Mouse (Mus musculus) bone marrow, adult 2 months (tissue): Measurements from ENCODE around the gene Hmx1. TPM values are rescaled to one million over a fixed set of nuclear protein-coding genes. Genes with fewer than 3 reads are reported as not detected.

Experiments used
- H3K27ac ChIP-seq: fragments of 200-500 bp; 2 replicates; pipeline ENCODE4 v1.5.1; 2012; ENCODE audit warnings: low read depth, mild to moderate bottlenecking, control low read depth, inconsistent platforms, low read length; ENCODE audit not compliant: control insufficient read depth, poor library complexity, insufficient read depth
- H3K4me1 ChIP-seq: fragments of 200-500 bp; 2 replicates; pipeline ENCODE4 v1.6.1; 2011; ENCODE audit warnings: low read length; ENCODE audit not compliant: control insufficient read depth, insufficient read depth
- H3K4me3 ChIP-seq: fragments of 200-500 bp; replicated peaks from 2 replicates; pipeline ENCODE3; 2011; ENCODE audit warnings: mild to moderate bottlenecking, low read depth, low read length, control low read depth; ENCODE audit not compliant: control insufficient read depth
- CTCF ChIP-seq: fragments of 200-500 bp; IDR thresholded peaks from 2 replicates; pipeline ENCODE4 v1.5.1; 2011; ENCODE audit warnings: low read length, control low read depth; ENCODE audit not compliant: control insufficient read depth, insufficient read depth
- POLR2A ChIP-seq: fragments of 200-500 bp; IDR thresholded peaks from 2 replicates; pipeline ENCODE4 v1.6.1; 2011; ENCODE audit warnings: low read depth, mild to moderate bottlenecking, control low read depth, low read length, borderline replicate concordance; ENCODE audit not compliant: control insufficient read depth
- WGBS: fragments of 180-500 bp; shearing (Covaris S2); methylation state at CpG from one replicate; pipeline ENCODE4 v1.1.7; 2018; 5-methylcytosine and 5-hydroxymethylcytosine counted together
- polyA plus RNA-seq: library from polyadenylated mRNA; stranded (reverse); fragments of >200 nt; gene quantifications from 2 replicates; pipeline ENCODE4 v1.2.4, GENCODE M21; 2011; ENCODE audit warnings: low replicate concordance; ENCODE audit not compliant: missing spikeins, insufficient read depth, insufficient read length

Hmx1 gene
- polyA plus RNA-seq, 1 experiment: not detected

GRCm38 (mm10) chr5:35395566-35396440 lies 6.9 kb downstream of the Hmx1 start:
- 9% methylated on average over 9 of the region's 9 CpGs for WGBS
- H3K27ac ChIP-seq: no peak overlapping the region
- H3K4me3 ChIP-seq: no peak overlapping the region
- no peak for TF ChIP-seq CTCF
- no peak for TF ChIP-seq POLR2A
- H3K4me1 ChIP-seq: no peaks in the 10 kb centered on the region

DNA sequence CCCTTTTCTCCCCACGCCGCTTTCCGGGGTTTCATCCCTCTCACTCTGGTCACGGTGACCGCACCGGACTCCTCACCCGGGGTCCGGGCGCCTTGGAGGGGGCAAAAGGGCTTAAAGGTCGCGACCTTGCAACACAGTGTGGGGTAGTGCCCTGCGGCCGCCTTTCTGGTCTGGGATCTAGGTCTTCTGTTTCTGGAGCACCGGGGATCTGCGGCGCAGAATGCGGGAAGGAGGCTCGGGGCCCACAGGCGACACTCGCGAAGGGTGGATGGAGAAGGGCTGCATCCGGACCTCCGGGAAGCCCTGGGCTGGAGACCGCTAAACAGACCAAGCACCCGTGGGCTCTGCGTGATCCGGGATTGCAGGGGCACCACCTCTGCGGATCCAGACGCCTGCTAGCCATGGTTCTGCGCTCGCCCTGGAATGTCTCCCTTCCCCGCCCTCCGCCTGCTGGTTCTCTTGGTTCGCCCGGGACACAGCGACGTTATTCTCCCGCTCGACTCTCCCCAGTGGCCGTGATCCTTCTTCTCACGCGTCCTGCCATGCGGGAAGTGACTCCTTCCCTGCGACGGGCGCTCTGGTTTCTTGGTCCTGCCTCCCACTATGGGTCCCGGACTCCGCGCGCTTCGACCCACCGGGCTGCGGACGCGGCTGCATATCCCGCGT lies 8.2 kb downstream of the Hmx1 start:
- WGBS: 6% methylated on average over 57 of the region's 57 CpGs
- TF ChIP-seq CTCF (no peak), POLR2A (no peak)
- no peaks in the 10 kb centered on the region for H3K4me1 ChIP-seq
- H3K4me3 ChIP-seq: no peak overlapping the region
- H3K27ac ChIP-seq: no peak overlapping the region

- Histone ChIP-seq H3K4me1 (no peaks in the 10 kb centered on the region), H3K27ac (no peak overlapping the region), H3K4me3 (no peak overlapping the region)
- no peak for TF ChIP-seq POLR2A
- TF ChIP-seq CTCF: no peak
- 4% methylated on average over 40 of the region's 52 CpGs for WGBS
These were observed 8.9 kb downstream of the Hmx1 start for GRCm38 (mm10) chr5:35397642-35398309.

- Histone ChIP-seq H3K4me1 (no peaks in the 10 kb centered on the region), H3K4me3 (no peak overlapping the region), H3K27ac (no peak overlapping the region)
- WGBS: 6% methylated on average over 14 of the region's 14 CpGs
- TF ChIP-seq POLR2A (no peak), CTCF (no peak)
These were observed 9.5 kb downstream of the Hmx1 start for GRCm38 (mm10) chr5:35398310-35398910.

DNA sequence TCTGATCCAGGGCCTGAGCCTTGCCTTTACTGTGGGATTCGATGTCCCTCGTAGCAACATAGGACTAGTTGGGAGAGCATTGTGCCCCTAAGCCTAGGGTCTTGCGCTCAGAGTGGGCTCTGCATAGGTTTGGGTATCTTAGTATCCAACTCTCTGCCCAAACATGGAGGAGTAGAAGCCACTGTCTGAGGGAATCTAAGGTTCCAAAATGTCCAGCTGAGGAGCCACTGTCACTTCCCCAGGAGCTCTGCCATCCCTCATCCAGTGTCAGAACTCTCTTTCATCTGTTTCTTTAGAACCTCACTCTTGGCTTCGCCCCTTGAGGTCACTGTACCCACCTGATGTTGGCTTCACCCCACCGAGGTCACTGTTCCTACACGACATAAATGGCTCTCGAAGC lies 10.2 kb downstream of the Hmx1 start:
- TF ChIP-seq CTCF: no peak
- no peak for TF ChIP-seq POLR2A
- Histone ChIP-seq H3K27ac (no peak overlapping the region), H3K4me3 (no peak overlapping the region), H3K4me1 (no peaks in the 10 kb centered on the region)
- 8% methylated on average over 7 of the region's 7 CpGs for WGBS

DNA sequence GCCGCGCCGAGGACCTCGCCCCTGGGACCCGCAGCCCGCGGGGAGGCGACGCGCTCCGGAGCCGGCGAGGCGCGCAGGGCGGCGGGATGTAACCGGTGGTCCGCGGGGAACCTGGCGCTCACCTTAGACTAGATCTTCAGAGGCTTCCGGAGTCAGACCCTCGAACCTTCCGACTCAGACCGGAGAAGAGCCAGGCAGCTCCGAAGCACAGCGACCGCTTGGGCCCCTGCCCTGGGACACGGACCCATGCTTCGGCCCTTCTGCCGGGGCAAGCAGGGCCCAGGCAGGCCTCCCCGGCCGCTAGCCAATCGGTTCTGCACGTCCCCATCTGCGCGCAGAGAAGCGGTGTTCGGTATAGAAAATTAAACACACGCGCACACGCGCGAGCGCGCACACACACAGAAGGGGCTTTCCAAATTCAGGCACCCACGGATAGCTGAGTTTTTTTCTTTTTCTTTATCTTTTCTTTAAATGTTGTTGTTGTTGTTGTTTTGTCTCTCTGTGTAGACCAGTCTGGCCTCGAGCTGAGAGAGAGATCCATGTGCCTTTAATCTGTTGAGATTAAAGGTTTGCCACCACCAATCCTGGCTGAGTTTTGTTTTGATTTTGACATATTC lies 10.9 kb downstream of the Hmx1 start:
- no peaks in the 10 kb centered on the region for H3K4me1 ChIP-seq
- no peak overlapping the region for H3K4me3 ChIP-seq
- no peak for TF ChIP-seq CTCF
- no peak for TF ChIP-seq POLR2A
- H3K27ac ChIP-seq: no peak overlapping the region
- WGBS: 6% methylated on average over 48 of the region's 48 CpGs

DNA sequence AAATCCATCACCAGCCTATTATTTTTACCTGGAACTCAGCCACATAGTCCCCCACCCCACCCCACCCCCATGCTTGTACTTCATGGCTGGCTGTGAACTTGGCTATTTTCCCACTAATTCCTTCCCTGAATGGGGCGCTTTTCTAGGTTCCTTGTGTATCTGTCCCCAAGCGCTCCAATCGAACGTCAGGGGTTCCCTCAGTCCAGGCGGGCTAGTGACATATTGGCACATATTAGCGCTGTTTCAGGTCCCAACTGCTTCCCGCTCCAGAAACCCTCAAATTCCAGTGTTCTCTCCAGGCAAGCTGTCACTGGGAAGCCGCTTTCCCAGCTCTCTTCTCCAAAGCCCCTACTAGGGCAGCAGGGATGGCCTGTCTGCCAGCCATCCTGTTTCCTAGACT lies 12.3 kb downstream of the Hmx1 start:
- WGBS: 7% methylated on average over 8 of the region's 8 CpGs
- TF ChIP-seq CTCF (no peak), POLR2A (no peak)
- H3K4me1 ChIP-seq: no peaks in the 10 kb centered on the region
- no peak overlapping the region for H3K27ac ChIP-seq
- no peak overlapping the region for H3K4me3 ChIP-seq

GRCm38 (mm10) chr5:35407411-35407930 lies 18.6 kb downstream of the Hmx1 start:
- 76% methylated on average over 9 of the region's 9 CpGs for WGBS
- H3K4me1 ChIP-seq: no peaks in the 10 kb centered on the region
- no peak overlapping the region for H3K4me3 ChIP-seq
- H3K27ac ChIP-seq: no peak overlapping the region
- TF ChIP-seq POLR2A: no peak
- no peak for TF ChIP-seq CTCF
